Mouse (Mus musculus) G1E (cell line): ENCODE measurements around the gene Plekha7.

Source experiments
- CTCF ChIP-seq: IDR thresholded peaks from 2 replicates; pipeline ENCODE4 v1.5.1; 2012; ENCODE audit warnings: low read depth, low read length, inconsistent platforms, mixed read lengths
- GATA1 ChIP-seq: IDR thresholded peaks from 2 replicates; pipeline ENCODE4 v1.6.1; 2012; ENCODE audit warnings: borderline replicate concordance, low read length, inconsistent platforms, mixed read lengths

DNA sequence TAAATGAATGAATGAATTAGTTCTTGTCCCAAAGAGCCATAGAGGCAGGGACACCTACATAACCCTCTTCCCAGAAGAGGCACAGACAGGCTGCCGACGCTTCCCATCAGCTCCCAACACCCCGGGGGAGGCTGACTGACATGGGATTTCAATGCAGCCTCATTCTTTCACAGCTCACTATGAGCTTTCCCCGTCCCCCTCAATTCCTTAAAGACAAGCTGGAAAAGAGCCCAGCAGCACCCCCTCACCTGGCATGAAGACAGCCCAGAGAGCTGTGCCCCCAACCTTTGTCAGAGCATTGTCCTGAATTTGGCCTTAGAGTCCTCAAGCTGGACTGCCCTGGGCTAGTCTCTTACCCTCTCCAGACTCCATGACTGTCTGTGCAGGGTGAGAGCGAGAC is 122.0 kb downstream of the Plekha7 start:
- TF ChIP-seq CTCF: no peak
- TF ChIP-seq GATA1: no peak
